Mouse (Mus musculus) neural tube, embryonic 11.5 days (tissue): Measurements from ENCODE around the gene Klhl21. TPM values are rescaled to one million over a fixed set of nuclear protein-coding genes. Genes with fewer than 3 reads are reported as not detected.
A peak's percentile ranks its signal among the peaks of the same experiment; 100 is the strongest.
"Not testable (repeated sequence)": the region's sequence is repeated elsewhere in the genome, so short reads cannot be mapped to it uniquely, and the experiment has no call there.

Experiments used
- ATAC-seq: fragments of 200-750 bp; cut with Nextera tagmentation; 2 replicates; pipeline ENCODE4 v1.8.0; 2017; ENCODE audit warnings: moderate number of reproducible peaks, mild to moderate bottlenecking, moderate TSS enrichment, moderate library complexity; ENCODE audit not compliant: insufficient read depth, low FRiP score, low TSS enrichment
- DNase-seq: peaks from one replicate; pipeline ENCODE4 v3.0.0-alpha.2; 2015; ENCODE audit warnings: low spot score
- H3K27ac ChIP-seq: fragments of 300-500 bp; sonication (generic); 2 replicates; pipeline ENCODE4 v1.5.1; 2014; ENCODE audit warnings: low read depth, mild to moderate bottlenecking, low read length
- H3K27me3 ChIP-seq: fragments of 300-500 bp; sonication (generic); 2 replicates; pipeline ENCODE4 v1.6.1; 2014; ENCODE audit warnings: mild to moderate bottlenecking, low read length, mixed read lengths; ENCODE audit not compliant: control insufficient read depth, insufficient read depth
- H3K36me3 ChIP-seq: fragments of 300-500 bp; sonication (generic); 2 replicates; pipeline ENCODE4 v1.6.1; 2014; ENCODE audit warnings: mild to moderate bottlenecking, low read length, moderate library complexity, mixed read lengths; ENCODE audit not compliant: control insufficient read depth, insufficient read depth
- H3K4me1 ChIP-seq: fragments of 300-500 bp; sonication (generic); 2 replicates; pipeline ENCODE4 v1.6.1; 2014; ENCODE audit warnings: low read length, mixed read lengths; ENCODE audit not compliant: control insufficient read depth, insufficient read depth
- H3K4me2 ChIP-seq: fragments of 300-500 bp; sonication (generic); 2 replicates; pipeline ENCODE4 v1.6.1; 2014; ENCODE audit warnings: low read depth, mild to moderate bottlenecking, moderate library complexity
- H3K4me3 ChIP-seq: fragments of 300-500 bp; sonication (generic); 2 replicates; pipeline ENCODE4 v1.5.1; 2014; ENCODE audit warnings: low read depth, low read length
- H3K9ac ChIP-seq: fragments of 300-500 bp; sonication (generic); 2 replicates; pipeline ENCODE4 v1.6.1; 2014; ENCODE audit warnings: mild to moderate bottlenecking, low read length
- H3K9me3 ChIP-seq: fragments of 300-500 bp; sonication (generic); 2 replicates; pipeline ENCODE4 v1.6.1; 2016; ENCODE audit warnings: low read length; ENCODE audit not compliant: control insufficient read depth
- WGBS: fragments of 180-500 bp; shearing (Covaris S2); extraction: QIAGEN DNeasy Blood & Tissue Kit; methylation state at CpG from one replicate; pipeline ENCODE4 v1.1.7; 2014; 5-methylcytosine and 5-hydroxymethylcytosine counted together
- polyA plus RNA-seq: library from polyadenylated mRNA; unstranded; fragments of >200 nt; fragmentation: Nextera tagmentation; extraction: Ambion mirVana; gene quantifications from 2 replicates; pipeline ENCODE4 v1.2.1, GENCODE M21; 2014

Gene Klhl21
- polyA plus RNA-seq, 1 experiment from 2014 or later, result 4.6 TPM

GRCm38 (mm10) chr4:152022506-152022905 lies 13.9 kb downstream of the Klhl21 start:
- DNase-seq, result no peak
- no peak overlapping the region for H3K9ac ChIP-seq
- no peak overlapping the region for H3K4me3 ChIP-seq
- peaks cover 17% of the 10 kb centered on the region for H3K36me3 ChIP-seq
- H3K4me2 ChIP-seq, result no peak overlapping the region
- no peaks in the 10 kb centered on the region for H3K27me3 ChIP-seq
- H3K4me1 ChIP-seq, result peaks cover 17% of the 10 kb centered on the region
- 90% methylated on average over 8 of the region's 8 CpGs for WGBS
- no peak for ATAC-seq
- H3K27ac ChIP-seq, result no peak overlapping the region
- H3K9me3 ChIP-seq, result no peaks in the 10 kb centered on the region; the same call in 1 of the 2 replicates

- Histone ChIP-seq H3K9ac (no peak overlapping the region), H3K36me3 (peaks cover 15% of the 10 kb centered on the region), H3K4me1 (peaks cover 26% of the 10 kb centered on the region), H3K4me2 (no peak overlapping the region), H3K4me3 (no peak overlapping the region), H3K27ac (no peak overlapping the region), H3K27me3 (no peaks in the 10 kb centered on the region), H3K9me3 (no peaks in the 10 kb centered on the region; the same call in 1 of the 2 replicates)
- 92% methylated on average over 11 of the region's 11 CpGs for WGBS
- DNase-seq (no peak), ATAC-seq (no peak)
Measured at GRCm38 (mm10) chr4:152024525-152024924, 15.9 kb downstream of the Klhl21 start.

- Histone ChIP-seq H3K4me1 (peaks cover 26% of the 10 kb centered on the region), H3K36me3 (no peaks in the 10 kb centered on the region; the same call in none of the 2 replicates), H3K9ac (peak overlapping the region; percentile 52), H3K27me3 (no peaks in the 10 kb centered on the region), H3K27ac (no peak overlapping the region), H3K4me3 (peak overlapping the region; percentile 62), H3K9me3 (no peaks in the 10 kb centered on the region), H3K4me2 (peak overlapping the region; percentile 94)
- DNase-seq, result no peak
- 3% methylated on average over 31 of the region's 41 CpGs for WGBS
- ATAC-seq, result peak; percentile 59
Measured at GRCm38 (mm10) chr4:152026751-152027508, 18.3 kb downstream of the Klhl21 start.

GRCm38 (mm10) chr4:152027524-152027923 lies 18.9 kb downstream of the Klhl21 start, which contains the start of gene Zbtb48:
Gene Zbtb48 (minus strand): TSS chr4:152027671.
- Histone ChIP-seq H3K4me1 (peaks cover 26% of the 10 kb centered on the region), H3K4me2 (peak within 1 kb of the TSS; percentile 94), H3K9ac (peak within 1 kb of the TSS; percentile 57), H3K27me3 (no peaks in the 10 kb centered on the region), H3K9me3 (no peaks in the 10 kb centered on the region), H3K27ac (no peak within 1 kb of the TSS), H3K36me3 (no peaks in the 10 kb centered on the region; the same call in 1 of the 2 replicates), H3K4me3 (peak within 1 kb of the TSS; percentile 62)
- WGBS, result under 1% methylated on average over 34 of the region's 35 CpGs
- DNase-seq (peak; percentile 98), ATAC-seq (peak; percentile 99)

- ATAC-seq, result no peak
- Histone ChIP-seq H3K4me2 (peak overlapping the region; percentile 94), H3K27ac (no peak overlapping the region), H3K9me3 (no peaks in the 10 kb centered on the region), H3K4me3 (peak overlapping the region; percentile 62), H3K36me3 (no peaks in the 10 kb centered on the region), H3K27me3 (no peaks in the 10 kb centered on the region), H3K9ac (no peak overlapping the region), H3K4me1 (peaks cover 26% of the 10 kb centered on the region)
- 59% methylated on average over 15 of the region's 15 CpGs for WGBS
- DNase-seq, result no peak
Measured at GRCm38 (mm10) chr4:152028456-152028855, 19.9 kb downstream of the Klhl21 start.

GRCm38 (mm10) chr4:152029087-152029486 lies 20.5 kb downstream of the Klhl21 start:
- Histone ChIP-seq H3K9ac (no peak overlapping the region), H3K36me3 (no peaks in the 10 kb centered on the region), H3K4me1 (peaks cover 26% of the 10 kb centered on the region), H3K9me3 (no peaks in the 10 kb centered on the region), H3K4me2 (no peak overlapping the region), H3K27me3 (no peaks in the 10 kb centered on the region), H3K4me3 (no peak overlapping the region), H3K27ac (no peak overlapping the region)
- no peak for DNase-seq
- 43% methylated on average over 5 of the region's 5 CpGs for WGBS
- no peak for ATAC-seq

- Histone ChIP-seq H3K9me3 (no peaks in the 10 kb centered on the region), H3K27me3 (no peaks in the 10 kb centered on the region), H3K4me3 (no peak overlapping the region), H3K9ac (no peak overlapping the region), H3K27ac (no peak overlapping the region), H3K36me3 (no peaks in the 10 kb centered on the region), H3K4me2 (no peak overlapping the region), H3K4me1 (peaks cover 26% of the 10 kb centered on the region)
- WGBS, result 85% methylated on average over 4 of the region's 4 CpGs
- DNase-seq (no peak), ATAC-seq (no peak)
Measured at GRCm38 (mm10) chr4:152029997-152030396, 21.4 kb downstream of the Klhl21 start.

- Histone ChIP-seq H3K4me2 (no peak overlapping the region), H3K9ac (no peak overlapping the region)
- 90% methylated on average over 13 of the region's 13 CpGs for WGBS
Measured at GRCm38 (mm10) chr4:152032922-152033321, 24.3 kb downstream of the Klhl21 start.

GRCm38 (mm10) chr4:152036464-152036863 lies 27.9 kb downstream of the Klhl21 start:
- ATAC-seq, H3K4me1 ChIP-seq, H3K9ac ChIP-seq, DNase-seq, H3K4me2 ChIP-seq, H3K9me3 ChIP-seq, H3K4me3 ChIP-seq, H3K27ac ChIP-seq, H3K27me3 ChIP-seq, H3K36me3 ChIP-seq: not testable (repeated sequence)
- 87% methylated on average over 6 of the region's 6 CpGs for WGBS

More at GRCm38 (mm10) chr4:152032922-152033321, 24.3 kb downstream of the Klhl21 start:
- H3K27ac ChIP-seq, result no peak overlapping the region
- ATAC-seq (no peak), DNase-seq (no peak)
- H3K4me1 ChIP-seq, result peaks cover 8% of the 10 kb centered on the region
- H3K9me3 ChIP-seq, result no peaks in the 10 kb centered on the region
- no peaks in the 10 kb centered on the region for H3K27me3 ChIP-seq
- H3K4me3 ChIP-seq, result no peak overlapping the region
- H3K36me3 ChIP-seq, result no peaks in the 10 kb centered on the region
